Mouse (Mus musculus) lung, postnatal 36 days (tissue): ENCODE data around the gene Rassf1.

Experiments
- DNase-seq: peaks from one replicate; pipeline ENCODE4 v3.0.0; 2022; ENCODE audit warnings: mixed read lengths

Rassf1 gene

DNA sequence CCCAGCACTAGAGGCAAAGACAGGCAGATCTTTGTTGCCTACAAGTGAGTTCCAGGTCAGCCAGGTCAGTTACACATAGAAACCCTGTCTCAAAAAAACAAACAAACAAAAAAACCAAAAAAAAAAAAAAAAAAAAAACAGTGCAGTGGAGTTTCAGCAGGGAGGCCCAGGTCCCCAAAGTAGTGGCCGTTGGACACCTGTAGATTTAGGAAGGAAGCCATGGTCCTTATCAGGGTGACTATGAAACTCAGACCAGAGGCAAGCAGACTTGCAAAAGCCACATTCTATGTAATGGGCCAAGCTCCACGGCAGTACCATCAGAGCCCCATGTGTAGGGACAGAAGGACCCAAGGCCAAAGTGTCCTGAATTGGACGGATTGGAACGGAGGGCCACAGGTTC lies 30.2 kb downstream of the Rassf1 start:
- no peak for DNase-seq

DNA sequence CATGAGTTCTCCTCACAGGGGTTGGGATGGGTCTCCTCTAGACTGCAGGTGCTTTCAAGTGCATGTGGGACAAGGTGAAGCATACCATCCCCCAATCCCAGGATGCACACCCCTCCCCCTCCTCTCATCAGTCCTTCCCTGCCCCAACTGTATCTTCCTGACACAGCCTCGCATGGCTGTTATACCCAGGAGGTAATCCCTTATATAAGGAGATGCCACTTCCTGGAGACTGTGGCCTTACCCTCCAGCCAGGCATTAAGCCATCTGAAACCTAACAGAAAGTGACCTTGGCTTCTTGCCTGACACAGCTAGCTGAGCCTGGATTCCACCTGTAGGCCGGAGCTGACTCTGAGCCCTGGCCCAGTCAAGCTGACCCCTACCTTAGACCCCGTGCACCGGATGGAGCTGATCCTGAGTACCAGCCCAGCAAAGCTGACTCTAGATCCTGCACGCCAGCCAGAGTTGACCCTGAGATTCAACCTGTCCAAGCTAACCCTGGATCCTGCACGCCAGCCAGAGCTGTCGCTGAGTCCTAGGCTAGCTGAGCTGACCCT lies 31.2 kb downstream of the Rassf1 start:
- no peak for DNase-seq

DNA sequence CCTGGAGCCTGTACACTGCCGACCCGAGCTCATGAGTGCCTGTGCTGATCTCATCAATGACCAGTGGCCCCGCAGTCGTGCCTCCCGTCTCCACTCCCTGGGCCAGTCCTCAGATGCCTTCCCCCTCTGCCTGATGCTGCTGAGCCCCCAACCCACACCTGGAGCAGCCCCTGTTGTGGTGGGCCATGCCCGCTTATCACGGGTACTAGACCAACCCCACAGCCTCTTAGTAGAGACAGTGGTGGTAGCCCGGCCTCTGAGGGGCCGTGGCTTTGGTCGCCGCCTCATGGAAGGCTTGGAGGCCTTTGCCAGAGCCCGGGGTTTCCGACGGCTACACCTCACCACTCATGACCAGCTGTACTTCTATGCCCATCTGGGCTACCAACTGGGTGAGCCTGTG lies 31.8 kb downstream of the Rassf1 start:
- DNase-seq: no peak

DNA sequence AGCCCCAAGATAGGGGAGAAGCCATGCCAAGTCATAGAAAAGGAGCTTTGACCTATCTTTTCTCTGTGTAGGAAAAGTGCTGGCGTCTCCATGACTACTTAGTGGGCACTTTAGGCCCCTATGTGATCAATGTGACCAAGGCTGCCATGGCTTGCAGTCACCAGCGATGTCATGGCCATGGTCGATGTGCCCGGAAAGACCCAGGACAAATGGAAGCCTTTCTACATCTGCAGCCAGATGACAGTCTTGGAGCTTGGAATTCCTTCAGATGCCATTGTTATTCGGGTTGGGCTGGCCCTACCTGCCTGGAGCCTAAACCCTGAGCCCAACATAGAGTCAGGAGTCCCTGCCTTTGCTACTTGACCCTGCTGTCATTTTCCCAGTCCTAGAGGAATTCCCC lies 35.1 kb downstream of the Rassf1 start:
- DNase-seq: no peak

DNA sequence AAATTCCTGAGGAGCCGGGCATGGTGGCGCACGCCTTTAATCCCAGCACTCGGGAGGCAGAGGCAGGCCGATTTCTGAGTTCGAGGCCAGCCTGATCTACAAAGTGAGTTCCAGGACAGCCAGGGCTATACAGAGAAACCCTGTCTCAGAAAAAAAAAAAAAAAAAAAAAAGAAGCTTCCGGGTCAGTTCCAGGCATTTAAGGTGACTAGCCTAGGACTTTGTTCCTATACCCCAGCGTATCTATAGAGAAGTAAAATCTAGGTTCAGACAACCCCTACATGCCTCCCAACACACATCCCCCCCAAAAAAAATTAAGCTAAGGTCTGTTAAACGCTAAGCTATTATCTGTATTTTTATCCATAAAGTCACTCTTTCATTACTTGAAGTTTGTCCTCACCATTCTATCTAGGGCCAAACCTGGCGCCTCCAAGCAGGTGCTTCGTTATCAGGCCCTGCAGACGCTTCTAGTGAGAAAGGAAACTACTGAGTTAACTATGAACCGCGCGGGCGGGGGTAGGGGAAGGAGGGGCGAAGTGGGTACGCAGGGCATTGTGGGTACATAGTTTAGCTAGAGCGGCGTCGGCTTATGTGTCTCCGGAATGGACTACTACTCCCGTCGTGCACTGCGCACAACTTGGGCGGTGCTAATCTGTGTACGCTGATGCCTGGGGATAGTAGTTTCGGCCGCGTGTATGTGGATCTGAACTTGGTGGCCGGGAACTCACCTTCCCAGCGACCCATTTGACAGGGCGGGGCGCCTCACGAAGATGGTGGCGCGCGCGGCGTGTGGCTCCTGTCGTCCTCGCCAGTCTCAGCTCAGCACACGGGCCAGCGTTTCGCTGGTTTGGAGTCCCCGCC lies 35.8 kb downstream of the Rassf1 start, which contains the start of gene Ifrd2:
Ifrd2 (plus strand) TSS at position 669 of the 859 bp plus-strand sequence.
- DNase-seq: peak; percentile 100

DNA sequence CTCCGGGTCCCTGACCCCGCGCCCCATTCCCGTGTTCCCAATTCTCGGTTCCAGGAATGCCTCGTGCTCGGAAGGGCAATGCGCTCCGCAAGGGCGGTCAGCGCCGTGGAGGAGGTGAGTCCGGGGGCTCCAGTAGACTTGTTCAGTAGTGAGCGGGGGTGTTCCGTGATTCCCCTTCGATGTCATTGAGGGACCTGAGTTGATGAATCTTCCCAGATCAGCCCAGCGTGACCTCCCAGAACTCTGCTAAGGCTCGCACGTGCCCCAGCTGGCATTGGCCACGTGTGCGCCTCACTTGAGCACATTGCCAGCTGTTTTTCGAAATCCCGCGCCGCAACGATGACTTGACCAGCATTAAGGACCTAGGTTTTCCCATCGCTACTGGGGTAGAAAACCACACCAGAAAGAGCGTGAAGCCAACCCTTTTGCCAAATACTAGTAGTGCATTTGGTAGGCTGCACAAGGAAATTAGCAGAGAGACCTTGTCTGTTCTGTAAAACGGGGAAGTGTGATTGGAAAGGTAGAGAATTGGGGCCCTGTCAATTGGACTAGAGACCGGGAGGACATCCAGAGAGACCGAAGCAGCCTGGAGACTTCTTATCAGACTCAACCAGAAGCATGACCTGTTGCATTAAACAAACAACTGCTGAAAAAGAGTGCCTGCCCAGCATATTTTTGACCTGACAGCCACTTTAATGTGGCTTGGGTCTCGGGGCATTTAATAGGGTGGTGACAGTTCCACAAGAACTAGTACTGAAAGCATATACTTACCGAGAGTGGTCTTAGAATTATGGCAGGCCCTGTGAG lies 36.7 kb downstream of the Rassf1 start:
- peak; percentile 80 for DNase-seq

DNA sequence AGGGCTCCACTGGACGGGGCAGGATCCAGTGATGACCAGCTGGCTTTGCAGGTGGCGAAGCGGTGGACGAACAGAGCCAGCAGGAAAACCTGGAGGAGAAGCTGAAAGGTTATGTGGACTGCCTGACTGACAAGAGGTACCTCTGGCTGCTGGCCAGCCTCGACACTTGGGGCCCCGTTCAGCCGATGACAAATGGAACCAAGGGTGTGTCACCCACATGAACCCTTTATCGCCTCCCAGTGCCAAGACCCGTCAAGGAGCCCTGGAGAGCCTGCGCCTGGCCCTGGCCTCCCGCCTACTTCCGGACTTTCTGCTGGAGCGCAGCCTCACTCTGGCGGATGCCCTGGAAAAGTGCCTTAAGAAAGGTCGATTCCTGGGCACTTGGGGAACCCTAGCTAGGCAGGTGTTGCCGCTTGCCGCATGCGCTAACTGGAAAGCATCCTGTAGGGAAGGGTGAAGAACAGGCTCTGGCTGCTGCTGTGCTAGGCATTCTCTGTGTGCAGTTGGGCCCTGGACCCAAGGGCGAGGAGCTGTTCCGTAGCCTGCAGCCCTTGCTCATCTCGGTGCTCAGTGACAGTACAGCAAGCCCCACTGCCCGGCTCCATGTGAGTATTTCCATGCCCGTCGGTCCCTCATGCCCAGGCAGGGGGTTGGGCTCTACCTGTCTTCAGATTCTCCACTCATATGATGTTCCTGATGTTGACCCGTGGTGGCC lies 38.9 kb downstream of the Rassf1 start:
- peak; percentile 90 for DNase-seq

DNA sequence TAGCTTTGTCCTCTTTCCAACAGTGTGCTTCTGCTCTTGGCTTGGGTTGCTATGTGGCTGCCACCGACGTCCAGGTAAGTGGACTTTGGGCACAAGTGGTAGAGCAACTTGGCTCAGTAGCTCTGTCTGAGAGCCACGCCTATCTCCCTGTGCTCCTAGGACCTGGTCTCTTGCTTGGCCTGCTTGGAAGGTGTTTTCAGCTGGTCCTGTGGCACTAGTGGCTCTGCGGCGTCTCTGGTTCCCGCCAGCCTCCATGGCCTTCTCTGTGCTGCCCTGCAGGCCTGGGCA lies 39.4 kb downstream of the Rassf1 start:
- peak; percentile 64 for DNase-seq

DNA sequence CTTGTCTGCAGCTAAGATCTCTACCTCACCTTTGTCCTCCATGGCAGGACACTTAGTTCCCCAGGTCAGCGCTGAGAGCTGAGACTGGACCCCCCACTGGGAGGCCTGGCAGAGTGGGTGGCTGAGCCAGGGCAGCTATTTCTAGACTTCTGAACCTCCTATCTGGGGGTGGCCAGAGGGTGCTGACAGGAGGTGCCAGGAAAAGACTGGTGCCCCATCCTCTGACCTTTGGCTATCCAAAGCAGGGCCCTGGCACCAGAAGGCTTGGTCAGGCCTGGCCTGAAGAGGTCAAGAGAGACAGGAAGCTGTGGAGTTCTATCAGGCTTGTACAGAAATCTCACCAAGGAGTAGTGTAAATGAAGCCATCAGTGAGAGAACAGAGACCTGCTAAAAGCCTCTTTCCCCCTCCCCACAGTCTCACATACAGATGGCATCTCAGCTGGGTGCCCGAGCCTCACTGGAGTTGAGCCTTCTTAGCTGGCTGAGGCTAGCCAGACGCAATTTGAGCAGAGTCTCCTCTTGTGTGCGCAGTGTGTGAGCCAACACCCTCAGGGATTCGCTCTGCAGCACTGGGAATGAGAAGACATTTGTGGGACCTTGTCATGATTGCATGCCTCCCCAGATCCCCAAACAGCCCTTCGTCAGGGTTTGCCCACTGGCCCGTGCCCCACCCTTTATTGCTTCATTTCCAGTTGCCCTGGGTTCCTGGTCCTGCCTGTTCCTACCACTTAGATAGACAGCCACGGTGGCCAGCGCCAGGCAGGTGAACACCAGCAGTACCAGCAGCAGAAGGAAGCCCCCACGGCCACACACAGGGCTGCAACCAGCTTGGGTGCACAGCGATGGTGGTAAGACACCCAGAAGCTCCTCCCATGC lies 42.0 kb downstream of the Rassf1 start:
- DNase-seq: no peak

DNA sequence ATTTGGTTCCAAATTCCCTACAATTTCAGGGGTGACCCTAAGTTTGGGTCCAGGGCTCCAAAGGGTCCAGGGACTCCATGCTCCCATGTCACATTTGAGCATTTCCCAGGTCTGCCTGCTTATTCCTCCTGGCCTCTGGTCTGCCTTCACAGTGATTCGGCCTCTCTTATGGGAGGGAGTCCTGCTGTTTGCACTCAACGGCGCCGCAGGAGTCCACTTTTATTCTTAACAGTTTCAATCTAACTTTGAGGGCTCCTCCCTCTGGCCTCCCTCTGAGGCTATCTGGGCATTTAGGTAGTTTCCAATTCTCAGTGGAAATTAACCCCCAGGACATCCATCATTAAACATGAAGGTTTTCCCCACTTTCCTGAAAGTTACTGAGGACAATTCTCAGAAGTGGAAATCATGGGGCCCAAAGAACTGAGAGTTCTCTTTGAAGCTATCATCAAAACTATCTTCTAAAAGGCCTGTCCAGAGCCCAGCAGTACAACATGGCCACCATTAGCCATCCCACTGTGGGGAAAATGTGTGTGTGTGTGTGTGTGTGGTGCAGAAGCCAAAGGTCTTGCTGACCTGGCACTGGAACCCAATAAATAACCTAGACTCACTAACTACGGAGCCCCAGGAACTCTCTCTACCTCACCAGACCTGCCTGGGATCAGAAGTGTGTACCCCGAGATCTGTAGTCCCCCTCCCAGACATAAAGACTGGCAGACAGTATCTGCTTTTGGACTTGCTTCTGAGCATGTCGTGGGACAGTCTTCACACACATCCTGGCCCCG lies 43.1 kb downstream of the Rassf1 start:
- no peak for DNase-seq

DNA sequence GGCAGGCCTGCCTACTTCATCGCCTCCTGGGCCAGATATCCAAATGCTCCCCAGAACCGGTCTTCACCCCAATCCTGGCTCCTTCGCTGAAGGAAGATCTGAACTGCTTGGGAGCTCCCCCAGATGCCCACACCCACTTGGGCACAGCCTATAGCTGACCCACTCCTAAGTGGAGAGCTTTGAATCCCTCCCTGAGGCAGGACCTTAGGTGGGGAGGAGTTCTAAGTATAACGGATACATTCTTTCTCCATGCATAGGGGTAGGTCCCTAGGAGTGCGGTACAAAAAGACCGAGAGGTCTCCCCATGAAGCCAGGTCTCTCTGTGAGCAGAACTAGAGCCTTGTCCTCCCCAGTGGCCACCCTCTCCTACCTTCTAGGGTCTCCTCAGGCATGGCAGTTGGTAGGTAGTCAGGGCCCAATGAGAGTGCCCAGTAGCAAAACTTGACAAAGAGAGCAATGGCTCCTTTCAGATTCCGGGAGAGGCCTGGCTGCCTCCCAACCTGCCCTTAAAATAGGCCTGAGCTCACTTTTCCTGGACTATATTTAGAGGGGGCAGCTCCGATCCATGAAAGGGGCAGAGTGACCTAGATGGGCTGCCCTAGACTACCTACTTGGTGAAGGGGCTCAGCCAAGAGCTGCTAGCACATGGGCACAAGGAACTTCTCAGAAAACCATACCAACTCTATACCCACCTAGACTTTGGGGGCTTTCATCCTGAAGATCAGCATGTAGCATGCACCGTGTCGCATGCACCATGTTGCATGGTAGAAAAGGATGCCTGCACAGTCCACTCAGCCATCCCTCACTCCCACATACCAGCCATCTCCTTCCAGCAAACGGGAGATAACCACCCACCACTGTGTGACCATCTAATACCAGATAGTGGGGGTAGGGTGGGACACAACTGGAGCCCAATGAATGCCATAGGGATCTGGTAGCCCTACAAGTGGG lies 45.5 kb downstream of the Rassf1 start:
- DNase-seq: peak; percentile 62

DNA sequence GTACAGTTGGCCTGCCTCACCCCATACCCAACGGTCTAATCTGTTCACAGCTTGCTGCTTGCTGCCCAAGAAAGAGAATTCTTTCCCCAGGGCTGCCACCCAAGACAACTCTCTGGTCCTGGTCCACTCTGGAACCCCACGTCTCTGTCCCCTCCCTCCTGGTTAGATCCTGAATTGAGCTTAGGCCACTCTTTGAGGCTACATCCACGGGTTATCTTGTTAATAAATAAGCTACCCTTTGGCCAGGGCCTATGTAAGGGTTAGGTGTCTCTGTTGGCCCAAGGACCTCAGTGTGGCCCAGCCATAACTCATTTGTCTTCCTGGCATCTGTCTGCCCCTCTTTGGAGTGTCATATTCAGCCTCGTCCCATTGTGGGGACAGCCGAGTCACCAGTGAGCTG lies 47.0 kb downstream of the Rassf1 start:
- DNase-seq: no peak

DNA sequence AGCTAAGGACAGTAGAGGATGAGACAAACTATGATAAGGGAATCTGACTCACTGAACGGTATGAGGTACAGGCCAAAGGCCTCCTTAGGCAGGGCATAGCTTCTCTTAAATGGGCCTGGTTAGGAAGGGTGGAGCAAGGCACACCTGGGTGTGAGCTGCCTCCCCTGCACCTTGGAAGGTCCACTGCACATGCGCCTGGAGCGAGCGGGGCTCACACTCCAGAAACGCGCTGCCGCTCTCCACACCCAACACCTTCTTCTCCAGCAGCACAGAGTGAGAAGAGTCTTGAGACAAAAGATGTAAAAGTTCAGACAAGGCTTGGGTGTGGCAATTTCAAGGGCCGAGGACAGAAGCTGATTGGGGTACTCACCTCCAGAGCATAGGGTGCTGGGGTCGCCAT lies 48.1 kb downstream of the Rassf1 start:
- no peak for DNase-seq

DNA sequence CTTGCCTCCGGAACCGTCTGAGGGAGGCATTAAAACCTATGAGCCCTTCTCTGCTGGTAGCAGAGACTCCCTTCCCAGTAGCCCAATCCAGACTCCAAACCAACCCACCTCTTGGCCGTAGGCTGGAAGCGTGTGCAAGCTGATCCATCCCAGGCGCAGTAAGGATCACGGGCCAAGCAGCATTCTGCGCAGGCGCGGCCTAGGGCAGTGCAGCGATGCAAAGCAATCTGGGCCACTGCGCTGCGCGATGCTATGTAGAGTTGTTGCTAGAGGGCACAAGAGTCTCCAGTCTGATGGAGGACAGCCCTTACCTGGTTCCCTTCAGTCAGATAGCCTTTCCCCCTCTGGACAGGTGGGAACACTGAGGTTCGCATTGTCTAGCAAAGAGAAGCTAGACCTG lies 48.5 kb downstream of the Rassf1 start:
- no peak for DNase-seq

DNA sequence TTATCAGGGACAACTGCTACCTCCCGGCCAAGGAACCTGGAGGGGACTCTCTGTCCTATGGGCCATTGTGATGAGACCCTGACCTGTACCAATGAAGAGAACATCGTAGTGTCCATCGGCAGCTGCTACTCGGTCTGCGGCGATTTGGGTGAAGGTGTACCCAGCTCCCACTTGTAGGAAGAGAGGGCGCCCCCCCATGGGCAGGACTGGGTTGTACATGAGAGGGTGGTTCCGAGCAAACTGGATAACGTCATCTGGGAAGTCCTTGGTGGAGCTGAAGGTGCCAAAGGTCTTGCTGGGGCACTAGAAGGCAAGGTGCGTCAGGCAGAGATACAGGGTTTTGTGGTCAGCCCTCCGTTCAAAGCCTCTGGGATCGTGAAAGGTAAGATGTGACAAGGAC lies 49.4 kb downstream of the Rassf1 start:
- no peak for DNase-seq

DNA sequence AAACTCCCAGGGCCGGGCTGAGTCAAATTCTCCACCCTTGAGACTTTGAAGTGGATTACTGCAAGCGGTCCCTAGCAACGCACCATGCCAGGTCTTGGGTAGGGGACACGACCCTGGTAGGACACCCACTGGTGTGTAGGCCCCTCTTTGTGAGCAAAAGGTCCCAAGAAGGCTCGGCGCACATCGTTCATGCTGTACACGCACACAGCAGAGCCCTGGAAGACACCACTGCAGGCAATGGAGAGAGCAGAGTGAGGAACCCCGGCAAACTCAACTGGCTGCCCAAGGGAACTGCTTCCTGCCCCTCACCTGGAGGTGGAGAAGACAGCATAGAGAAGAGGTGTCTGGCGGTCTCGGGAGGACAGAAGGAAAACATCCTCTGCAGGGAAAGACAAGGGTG lies 49.9 kb downstream of the Rassf1 start:
- no peak for DNase-seq

DNA sequence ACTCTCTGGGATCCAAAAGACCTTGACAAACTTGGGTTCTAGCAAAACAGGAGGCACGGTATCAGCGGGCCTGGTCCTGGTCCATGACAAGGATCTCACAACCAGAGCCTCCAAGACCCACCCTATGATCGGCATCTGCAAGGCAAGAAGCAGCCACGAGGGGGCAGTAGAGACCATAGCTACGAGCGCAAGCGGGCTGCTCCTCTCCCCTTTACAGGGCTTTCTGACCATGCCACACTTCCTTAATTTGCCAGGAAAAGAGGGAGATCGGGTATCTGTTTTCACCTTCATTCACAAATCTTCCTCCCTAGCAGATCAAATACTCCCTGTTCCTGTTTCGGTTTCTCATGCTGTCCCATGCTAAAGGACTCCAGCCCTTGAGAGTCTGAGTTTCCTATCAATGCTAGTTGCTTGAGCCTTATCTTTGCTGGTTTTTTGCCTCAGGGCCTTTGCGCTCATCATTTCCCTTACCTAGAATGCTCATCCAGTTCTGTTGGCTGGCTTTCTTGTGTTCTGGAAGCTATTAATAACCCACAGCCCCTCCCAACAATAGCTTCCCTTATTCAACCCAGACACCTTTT lies 50.8 kb downstream of the Rassf1 start:
- DNase-seq: peak; percentile 95

DNA sequence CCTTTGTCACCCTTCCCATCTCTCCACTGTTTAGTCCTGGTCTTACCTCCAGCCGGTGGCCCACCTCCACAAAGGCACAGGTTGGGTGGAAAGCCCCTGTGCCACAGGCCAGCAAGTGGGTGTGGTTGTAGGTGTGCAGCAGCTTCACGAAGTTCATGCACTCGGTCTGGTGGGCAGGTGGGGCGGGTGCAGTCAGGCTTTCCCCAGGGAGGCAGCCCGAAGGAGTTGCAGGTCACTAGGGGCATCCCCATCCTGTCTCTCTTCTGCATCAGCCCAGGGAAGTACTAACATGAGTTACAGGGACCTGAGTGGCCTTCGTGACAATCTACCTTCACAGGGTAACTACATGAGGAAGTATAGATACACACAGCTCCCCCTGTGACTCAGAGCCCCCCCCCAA lies 51.9 kb downstream of the Rassf1 start:
- DNase-seq: no peak

DNA sequence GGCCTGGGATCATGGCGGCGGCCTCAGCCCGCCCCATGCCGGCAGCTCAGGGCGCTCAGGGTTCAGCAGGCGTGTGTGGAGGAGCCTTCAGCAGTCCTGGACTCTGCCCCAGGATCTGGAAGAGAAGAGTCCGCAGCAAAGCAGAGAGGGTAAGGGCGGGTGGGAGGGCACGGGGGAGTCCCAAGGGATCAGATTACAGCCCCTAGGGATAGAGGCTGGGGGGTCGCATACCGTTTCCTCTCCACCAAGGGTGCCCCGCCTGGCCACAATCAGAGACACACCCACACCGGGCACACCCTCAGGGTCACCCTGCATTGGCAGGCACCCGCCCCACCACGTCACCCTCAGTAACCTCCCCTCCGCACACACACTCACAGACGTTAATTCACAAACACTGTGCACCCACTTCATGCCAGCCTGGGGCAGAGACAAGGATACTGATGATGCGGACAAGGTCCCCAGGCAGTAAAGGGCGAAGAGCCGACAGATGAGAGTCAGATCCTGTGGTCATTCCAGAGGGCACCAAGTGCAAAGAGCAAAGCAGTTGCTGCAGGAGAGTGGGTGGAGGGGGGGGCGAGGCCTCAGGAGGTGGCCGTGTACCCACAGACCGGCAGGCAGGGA lies 53.8 kb downstream of the Rassf1 start:
- peak; percentile 76 for DNase-seq
